Mouse (Mus musculus): ENCODE data around the gene Gm20388.

DNA sequence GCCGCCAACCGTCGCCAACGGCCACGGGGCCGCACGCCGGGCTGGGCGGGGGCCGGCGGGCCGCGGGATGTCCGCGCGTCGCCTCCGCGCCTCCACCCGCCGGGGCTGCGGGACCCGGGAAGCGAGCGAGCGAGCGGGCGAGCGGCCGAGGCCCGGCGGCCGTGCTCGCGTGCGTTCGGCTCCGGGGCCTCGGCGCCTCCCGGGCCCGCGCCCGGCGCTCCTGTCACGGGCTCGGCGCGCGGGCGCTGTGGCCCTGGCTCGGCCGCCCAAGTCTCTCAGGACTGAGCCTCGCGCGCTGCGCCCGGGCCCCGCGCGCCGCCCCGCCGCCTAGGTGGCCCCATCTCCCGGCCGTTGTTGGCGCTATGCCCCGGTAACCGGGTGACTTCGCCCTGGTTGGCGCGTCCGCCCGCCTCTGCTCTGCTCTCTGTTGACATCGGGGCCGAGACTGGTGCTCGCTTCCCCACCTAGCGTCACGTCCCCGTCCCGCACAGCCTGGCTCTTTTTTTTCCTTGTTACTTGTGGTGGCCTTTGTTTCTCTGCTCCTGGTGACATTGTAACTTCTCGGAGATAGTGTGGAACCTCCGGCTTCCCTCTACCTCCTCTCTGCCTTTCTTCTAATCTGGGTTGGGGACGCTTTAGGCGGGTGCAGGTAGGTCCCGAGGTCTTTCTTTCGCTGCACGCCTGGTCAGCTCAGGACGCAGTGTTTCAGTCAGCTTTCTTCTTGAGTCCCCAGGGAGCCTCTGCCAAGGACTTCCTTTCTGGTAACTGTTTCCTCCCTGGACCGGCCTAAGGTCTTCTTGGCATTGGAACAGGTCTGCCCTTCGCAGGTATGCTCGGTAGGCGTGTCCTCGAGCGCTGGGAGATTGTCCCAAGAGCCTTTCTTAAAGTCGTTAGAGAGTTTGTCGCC lies 2040.4 kb downstream of the Gm20388 start:
- TF ChIP-seq POLR2A (IDR thresholded peaks at IDR 0.05; ENCODE audit: insufficient read depth, low read depth, low read length) (no peak), CTCF (IDR thresholded peaks at IDR 0.05; ENCODE audit: insufficient read depth, low read depth, low read length) (no peak)

Data from olfactory bulb, adult 2 months (tissue).